Mouse (Mus musculus): ENCODE measurements around the gene Olfr1427. TPM values are rescaled to one million over a fixed set of nuclear protein-coding genes. Genes with fewer than 3 reads are reported as not detected.
A peak's percentile ranks its signal among the peaks of the same experiment; 100 is the strongest.
"Not testable (repeated sequence)": the region's sequence is repeated elsewhere in the genome, so short reads cannot be mapped to it uniquely, and the experiment has no call there.

Gene Olfr1427
- not detected for total RNA-seq (2021)

- intact Hi-C loops (cut with DNase I), result loop anchor here (5.0 kb wide), 1 partner anchor 91 kb away; no protein-coding TSS in a partner anchor
- DNase-seq (ENCODE audit: low spot score in 2 of 2), result no peak
These were observed at the start of gene Olfr1427 for GRCm38 (mm10) chr19:12103234-12103633. TSS of gene Olfr1427 (minus strand) at chr19:12103334.

- intact Hi-C loops (cut with DNase I), result loop anchor here (2.0 kb wide), 1 partner anchor 41 kb away; no protein-coding TSS in a partner anchor
- peak in 1 of 2 experiments; percentile 80 for DNase-seq (ENCODE audit: low spot score in 2 of 2)
These were observed 42.3 kb upstream of the Olfr1427 start for GRCm38 (mm10) chr19:12145452-12145851.

GRCm38 (mm10) chr19:12143356-12143755, 40.2 kb upstream of the Olfr1427 start:
- peak; percentile 46 to 94 for DNase-seq (ENCODE audit: low spot score in 2 of 2)
- intact Hi-C loops (cut with DNase I), result loop anchor here (5.0 kb wide), 2 partner anchors 269 to 359 kb away; partner anchors contain the start of gene Dtx4

GRCm38 (mm10) chr19:12134289-12134688, 31.2 kb upstream of the Olfr1427 start:
- DNase-seq (ENCODE audit: low spot score in 2 of 2), result peak; percentile 42 to 75
- intact Hi-C loops (cut with DNase I), result loop anchor here (10.0 kb wide), 1 partner anchor 461 kb away; the partner anchor contains the start of gene Gm4952

GRCm38 (mm10) chr19:12123103-12123502, 20.0 kb upstream of the Olfr1427 start, which contains the start of gene Olfr76:
TSS of gene Olfr76 (minus strand) at chr19:12123203.
- no peak for DNase-seq (ENCODE audit: low spot score in 2 of 2)
- intact Hi-C loops (cut with DNase I), result no loop called here

GRCm38 (mm10) chr19:12116464-12116863, 13.3 kb upstream of the Olfr1427 start:
- DNase-seq (ENCODE audit: low spot score in 2 of 2), result no peak
- intact Hi-C loops (cut with DNase I), result no loop called here

GRCm38 (mm10) chr19:12115797-12116196, 12.7 kb upstream of the Olfr1427 start, which contains the start of gene Olfr1428:
TSS of gene Olfr1428 (minus strand) at chr19:12115897.
- intact Hi-C loops (cut with DNase I), result no loop called here
- DNase-seq (ENCODE audit: low spot score in 2 of 2), result no peak

GRCm38 (mm10) chr19:12113807-12114206, 10.7 kb upstream of the Olfr1427 start:
- DNase-seq (ENCODE audit: low spot score in 2 of 2), result no peak
- intact Hi-C loops (cut with DNase I), result no loop called here

GRCm38 (mm10) chr19:12104541-12104940, 1.4 kb upstream of the Olfr1427 start:
- DNase-seq (ENCODE audit: low spot score in 2 of 2), result peak in 1 of 2 experiments; percentile 61

GRCm38 (mm10) chr19:12091913-12092312, 11.2 kb downstream of the Olfr1427 start, which contains the start of gene Olfr1426:
TSS of gene Olfr1426 (minus strand) at chr19:12092013.
- intact Hi-C loops (cut with DNase I), result no loop called here
- no peak for DNase-seq (ENCODE audit: low spot score in 2 of 2)

More at GRCm38 (mm10) chr19:12104541-12104940, 1.4 kb upstream of the Olfr1427 start:
- intact Hi-C loops (cut with DNase I), result loop anchor here (2.0 to 5.0 kb wide), 2 partner anchors 40 to 92 kb away; no protein-coding TSS in a partner anchor

GRCm38 (mm10) chr19:12077631-12078030, 25.5 kb downstream of the Olfr1427 start, which contains the start of gene Olfr1425:
TSS of gene Olfr1425 (minus strand) at chr19:12077731.
- intact Hi-C loops (cut with DNase I), result not testable (repeated sequence)

GRCm38 (mm10) chr19:12069546-12069945, 33.6 kb downstream of the Olfr1427 start:
- intact Hi-C loops (cut with DNase I); DNase-seq (ENCODE audit: low spot score in 2 of 2): not testable (repeated sequence)

More at GRCm38 (mm10) chr19:12077631-12078030, 25.5 kb downstream of the Olfr1427 start, which contains the start of gene Olfr1425:
- DNase-seq (ENCODE audit: low spot score in 2 of 2), result not testable (repeated sequence)

- intact Hi-C loops (cut with DNase I); DNase-seq (ENCODE audit: low spot score in 2 of 2): not testable (repeated sequence)
These were observed 35.3 kb downstream of the Olfr1427 start for GRCm38 (mm10) chr19:12067806-12068205.

- intact Hi-C loops (cut with DNase I); DNase-seq (ENCODE audit: low spot score in 2 of 2): not testable (repeated sequence)
These were observed 40.6 kb downstream of the Olfr1427 start, which contains the start of gene Olfr1424 for GRCm38 (mm10) chr19:12062582-12062981. TSS of gene Olfr1424 (minus strand) at chr19:12062682.

Other genes with a start within 250 kb of the Olfr1427 start
- not detected for gene Olfr1418, start 242.3 kb downstream of the Olfr1427 start, total RNA-seq (2021)
- gene Olfr1419, start 228.2 kb downstream of the Olfr1427 start, total RNA-seq (2021), result not detected
- gene Olfr1420, start 216.8 kb downstream of the Olfr1427 start, total RNA-seq (2021), result not detected
- gene Patl1, start 190.9 kb downstream of the Olfr1427 start, total RNA-seq (2021), result 10 to 100 TPM; 18.7 to 21.0 TPM
- gene Osbp, start 137.4 kb downstream of the Olfr1427 start, total RNA-seq (2021), result 10 to 100 TPM; 55.3 to 58.9 TPM
- gene Olfr1423, start 62.0 kb downstream of the Olfr1427 start, total RNA-seq (2021), result not detected
- not detected for gene Olfr1424, start 40.7 kb downstream of the Olfr1427 start, total RNA-seq (2021)
- gene Olfr1425, start 25.6 kb downstream of the Olfr1427 start, total RNA-seq (2021), result not detected
- gene Olfr1426, start 11.3 kb downstream of the Olfr1427 start, total RNA-seq (2021), result not detected
- gene Olfr1428, start 12.6 kb upstream of the Olfr1427 start, total RNA-seq (2021), result not detected
- gene Olfr76, start 19.9 kb upstream of the Olfr1427 start, total RNA-seq (2021), result not detected
- not detected for gene Olfr1555-ps1, start 66.8 kb upstream of the Olfr1427 start, total RNA-seq (2021)
- not detected for gene Olfr1431, start 97.3 kb upstream of the Olfr1427 start, total RNA-seq (2021)
- gene Olfr1432, start 129.3 kb upstream of the Olfr1427 start, total RNA-seq (2021), result not detected
- gene Olfr262, start 138.3 kb upstream of the Olfr1427 start, total RNA-seq (2021), result not detected
- not detected for gene Olfr235, start 157.7 kb upstream of the Olfr1427 start, total RNA-seq (2021)
- not detected for gene Olfr1434, start 176.5 kb upstream of the Olfr1427 start, total RNA-seq (2021)
- gene Olfr1436, start 195.8 kb upstream of the Olfr1427 start, total RNA-seq (2021), result not detected
- not detected for gene Olfr1437, start 221.8 kb upstream of the Olfr1427 start, total RNA-seq (2021)
- gene Olfr1438-ps1, start 232.6 kb upstream of the Olfr1427 start, total RNA-seq (2021), result not detected